Mouse (Mus musculus) limb, embryonic 15.5 days (tissue): ENCODE results near the gene Sycp1. TPM values are rescaled to one million over a fixed set of nuclear protein-coding genes. Genes with fewer than 3 reads are reported as not detected.

Source experiments
- ATAC-seq: fragments of 200-750 bp; cut with Nextera tagmentation; 2 replicates; pipeline ENCODE4 v1.8.0; 2017; ENCODE audit warnings: low read depth, moderate TSS enrichment; ENCODE audit not compliant: insufficient number of reproducible peaks, low FRiP score, low TSS enrichment
- H3K27ac ChIP-seq: fragments of 300-500 bp; sonication (generic); 2 replicates; pipeline ENCODE4 v1.5.1; 2015; ENCODE audit warnings: moderate library complexity, mild to moderate bottlenecking, inconsistent platforms
- H3K27me3 ChIP-seq: fragments of 300-500 bp; sonication (generic); 2 replicates; pipeline ENCODE4 v1.6.1; 2015; ENCODE audit warnings: inconsistent platforms
- H3K36me3 ChIP-seq: fragments of 300-500 bp; sonication (generic); 2 replicates; pipeline ENCODE4 v1.6.1; 2015; ENCODE audit warnings: inconsistent platforms
- H3K4me1 ChIP-seq: fragments of 300-500 bp; sonication (generic); 2 replicates; pipeline ENCODE4 v1.6.1; 2015; ENCODE audit warnings: inconsistent platforms
- H3K4me2 ChIP-seq: fragments of 300-500 bp; sonication (generic); 2 replicates; pipeline ENCODE4 v1.6.1; 2015; ENCODE audit warnings: mild to moderate bottlenecking, inconsistent platforms
- H3K4me3 ChIP-seq: fragments of 300-500 bp; sonication (generic); 2 replicates; pipeline ENCODE4 v1.5.1; 2015; ENCODE audit warnings: mild to moderate bottlenecking, inconsistent platforms
- H3K9ac ChIP-seq: fragments of 300-500 bp; sonication (generic); 2 replicates; pipeline ENCODE4 v1.6.1; 2015; ENCODE audit warnings: inconsistent platforms
- H3K9me3 ChIP-seq: fragments of 300-500 bp; sonication (generic); 2 replicates; pipeline ENCODE4 v1.6.1; 2016; ENCODE audit warnings: inconsistent platforms
- WGBS: fragments of 180-500 bp; shearing (Covaris S2); methylation state at CpG from one replicate; pipeline ENCODE4 v1.1.7; 2015; 5-methylcytosine and 5-hydroxymethylcytosine counted together
- polyA plus RNA-seq: library from polyadenylated mRNA; unstranded; fragments of >200 nt; fragmentation: Nextera tagmentation; extraction: Ambion mirVana; gene quantifications from 2 replicates; pipeline ENCODE4 v1.2.1, GENCODE M21; 2015

Sycp1 gene
- polyA plus RNA-seq, 1 experiment from 2014 or later: not detected

GRCm38 (mm10) chr3:102938100-102938499 lies 2.2 kb upstream of the Sycp1 start:
- Histone ChIP-seq H3K4me2 (no peak overlapping the region), H3K36me3 (no peaks in the 10 kb centered on the region), H3K4me3 (no peak overlapping the region), H3K9me3 (no peaks in the 10 kb centered on the region), H3K27me3 (no peaks in the 10 kb centered on the region), H3K4me1 (no peaks in the 10 kb centered on the region), H3K27ac (no peak overlapping the region), H3K9ac (no peak overlapping the region)
- no peak for ATAC-seq
- 90% methylated on average over 1 of the region's 1 CpGs for WGBS

GRCm38 (mm10) chr3:102899136-102899535 lies 36.8 kb downstream of the Sycp1 start:
- 95% methylated on average over 1 of the region's 1 CpGs for WGBS
- ATAC-seq: no peak
- no peak overlapping the region for H3K4me3 ChIP-seq
- no peak overlapping the region for H3K9ac ChIP-seq
- no peak overlapping the region for H3K4me2 ChIP-seq
- no peak overlapping the region for H3K27ac ChIP-seq
- H3K36me3 ChIP-seq: no peaks in the 10 kb centered on the region
- H3K9me3 ChIP-seq: no peaks in the 10 kb centered on the region
- H3K27me3 ChIP-seq: no peaks in the 10 kb centered on the region
- H3K4me1 ChIP-seq: no peaks in the 10 kb centered on the region

GRCm38 (mm10) chr3:102880529-102880928 lies 55.4 kb downstream of the Sycp1 start:
- no peaks in the 10 kb centered on the region for H3K4me1 ChIP-seq

GRCm38 (mm10) chr3:102848661-102849060 lies 87.2 kb downstream of the Sycp1 start:
- no peak for ATAC-seq
- Histone ChIP-seq H3K9ac (no peak overlapping the region), H3K9me3 (no peaks in the 10 kb centered on the region), H3K27ac (no peak overlapping the region), H3K4me3 (no peak overlapping the region), H3K4me2 (no peak overlapping the region), H3K4me1 (no peaks in the 10 kb centered on the region), H3K36me3 (no peaks in the 10 kb centered on the region), H3K27me3 (no peaks in the 10 kb centered on the region)

More at GRCm38 (mm10) chr3:102880529-102880928, 55.4 kb downstream of the Sycp1 start:
- H3K27ac ChIP-seq: no peak overlapping the region
- WGBS: 79% methylated on average over 4 of the region's 4 CpGs
- no peaks in the 10 kb centered on the region for H3K9me3 ChIP-seq
- H3K9ac ChIP-seq: no peak overlapping the region
- H3K4me2 ChIP-seq: no peak overlapping the region
- no peaks in the 10 kb centered on the region for H3K36me3 ChIP-seq
- H3K4me3 ChIP-seq: no peak overlapping the region
- no peak for ATAC-seq
- H3K27me3 ChIP-seq: no peaks in the 10 kb centered on the region

GRCm38 (mm10) chr3:102842386-102842785 lies 93.5 kb downstream of the Sycp1 start:
- WGBS: 45% methylated on average over 1 of the region's 1 CpGs
- Histone ChIP-seq H3K36me3 (no peaks in the 10 kb centered on the region), H3K4me2 (no peak overlapping the region), H3K27me3 (no peaks in the 10 kb centered on the region), H3K9ac (no peak overlapping the region), H3K9me3 (no peaks in the 10 kb centered on the region), H3K27ac (no peak overlapping the region), H3K4me1 (no peaks in the 10 kb centered on the region), H3K4me3 (no peak overlapping the region)
- ATAC-seq: no peak

- Histone ChIP-seq H3K27me3 (no peaks in the 10 kb centered on the region), H3K4me3 (no peak overlapping the region), H3K4me1 (no peaks in the 10 kb centered on the region), H3K36me3 (no peaks in the 10 kb centered on the region), H3K9ac (no peak overlapping the region), H3K9me3 (no peaks in the 10 kb centered on the region), H3K27ac (no peak overlapping the region), H3K4me2 (no peak overlapping the region)
- WGBS: 4% methylated on average over 3 of the region's 3 CpGs
- ATAC-seq: no peak
Measured at GRCm38 (mm10) chr3:102803937-102804336, 132.0 kb downstream of the Sycp1 start.

- 48% methylated on average over 4 of the region's 4 CpGs for whole genome bisulfite sequencing
- Histone ChIP-seq H3K4me1 (no peaks in the 10 kb centered on the region), H3K9me3 (no peaks in the 10 kb centered on the region), H3K9ac (no peak overlapping the region), H3K27me3 (no peaks in the 10 kb centered on the region), H3K4me2 (no peak overlapping the region), H3K36me3 (no peaks in the 10 kb centered on the region), H3K27ac (no peak overlapping the region), H3K4me3 (no peak overlapping the region)
- no peak for ATAC-seq
Measured at GRCm38 (mm10) chr3:102787369-102787768, 148.5 kb downstream of the Sycp1 start.

- Histone ChIP-seq H3K4me2 (no peak within 1 kb of the TSS), H3K9ac (no peak within 1 kb of the TSS), H3K9me3 (no peaks in the 10 kb centered on the region), H3K36me3 (no peaks in the 10 kb centered on the region), H3K4me3 (no peak within 1 kb of the TSS), H3K27me3 (no peaks in the 10 kb centered on the region), H3K4me1 (no peaks in the 10 kb centered on the region), H3K27ac (no peak within 1 kb of the TSS)
- 73% methylated on average over 2 of the region's 2 CpGs for WGBS
- ATAC-seq: no peak
Measured at GRCm38 (mm10) chr3:102782618-102783017, 153.3 kb downstream of the Sycp1 start, which contains the start of gene Tshb. Gene Tshb, minus strand, starts transcription at chr3:102782718.

- Histone ChIP-seq H3K9me3 (no peaks in the 10 kb centered on the region), H3K9ac (no peak overlapping the region), H3K36me3 (no peaks in the 10 kb centered on the region), H3K4me3 (no peak overlapping the region), H3K27me3 (no peaks in the 10 kb centered on the region), H3K4me2 (no peak overlapping the region), H3K4me1 (0 out of 2 replicates have a peak, but pooled peaks cover 2% of the 10 kb centered on the region), H3K27ac (no peak overlapping the region)
- no peak for ATAC-seq
- 90% methylated on average over 4 of the region's 4 CpGs for WGBS
Measured at GRCm38 (mm10) chr3:102773018-102773417, 162.9 kb downstream of the Sycp1 start.

Other genes with a start within 250 kb of the Sycp1 start
- 7.2 and 8.0 TPM in 2 replicates for gene Tspan2, start 201.6 kb downstream of the Sycp1 start, polyA plus RNA-seq
- gene Tshb, start 153.4 kb downstream of the Sycp1 start, polyA plus RNA-seq: 0.04 and 0.12 TPM in 2 replicates
- gene Nr1h5, start 28.0 kb upstream of the Sycp1 start, polyA plus RNA-seq: not detected in 2 replicates
- 65.4 and 68.1 TPM in 2 replicates for gene Sike1, start 59.6 kb upstream of the Sycp1 start, polyA plus RNA-seq
- 312 and 324 TPM in 2 replicates for gene Csde1, start 84.3 kb upstream of the Sycp1 start, polyA plus RNA-seq
- gene Nras, start 122.2 kb upstream of the Sycp1 start, polyA plus RNA-seq: 98.0 and 98.1 TPM in 2 replicates
- gene Ampd1, start 137.9 kb upstream of the Sycp1 start, polyA plus RNA-seq: 6.2 and 20.5 TPM in 2 replicates
- 16.3 and 16.7 TPM in 2 replicates for gene Dennd2c, start 166.5 kb upstream of the Sycp1 start, polyA plus RNA-seq
- gene Bcas2, start 235.6 kb upstream of the Sycp1 start, polyA plus RNA-seq: 180 and 186 TPM in 2 replicates